Mouse (Mus musculus): ENCODE data around the gene Kctd19.

DNA sequence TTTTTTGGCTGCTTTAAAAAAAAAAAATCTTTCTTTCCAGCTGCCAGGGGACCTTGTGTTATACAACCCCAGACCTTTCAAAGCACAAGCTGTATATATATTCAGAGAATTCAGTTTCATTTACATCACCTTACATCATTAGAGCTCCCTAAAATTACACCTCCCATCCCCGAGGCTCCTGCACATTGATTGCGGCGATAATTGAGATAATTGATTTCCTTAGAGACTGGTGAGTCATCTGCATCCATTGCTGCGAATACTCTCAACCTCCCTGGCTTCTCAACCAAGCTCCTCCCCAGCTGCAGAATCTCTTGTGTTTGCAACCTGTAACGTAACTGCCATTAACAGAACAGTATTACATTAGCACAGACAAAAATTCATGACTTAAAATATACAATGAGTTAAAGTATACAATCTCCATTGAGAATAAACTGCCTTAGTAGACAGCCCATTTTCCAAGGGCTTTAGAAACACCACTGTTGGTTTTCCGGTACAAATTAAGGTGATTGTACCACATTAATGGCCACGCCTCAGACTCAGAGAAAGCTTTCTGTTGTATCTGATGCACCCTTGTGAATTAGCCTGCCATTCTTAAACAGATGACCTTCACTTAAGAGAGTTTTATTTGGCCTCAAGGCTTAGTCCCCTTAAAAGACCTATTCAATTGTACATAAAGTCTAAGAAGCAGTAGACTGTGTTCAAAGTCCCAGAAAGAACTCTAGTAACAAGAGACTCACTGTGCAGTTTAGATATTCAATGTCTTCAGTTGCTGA lies 18.6 kb upstream of the Kctd19 start:
- no peak for TF ChIP-seq CTCF (IDR thresholded peaks at IDR 0.05; ENCODE audit: low read depth, low read length)
- TF ChIP-seq POLR2AphosphoS5 (IDR thresholded peaks at IDR 0.05; ENCODE audit: insufficient replicate concordance, low read depth, low read length) = no peak
- TF ChIP-seq GATA1 (IDR thresholded peaks at IDR 0.05; ENCODE audit: borderline replicate concordance, low read length) = no peak
- no peak for TF ChIP-seq TAL1 (conservative IDR thresholded peaks at IDR 0.05; ENCODE audit: low read depth, low read length)
- TF ChIP-seq GATA2 (IDR thresholded peaks at IDR 0.05; ENCODE audit: borderline replicate concordance, low read depth, low read length) = no peak
